Mouse (Mus musculus) midbrain, embryonic 13.5 days (tissue): Measurements from ENCODE around the gene Tex21. TPM values are rescaled to one million over a fixed set of nuclear protein-coding genes. Genes with fewer than 3 reads are reported as not detected.

ENCODE experiments used
- ATAC-seq: fragments of 200-750 bp; cut with Nextera tagmentation; 2 replicates; pipeline ENCODE4 v1.8.0; 2017; ENCODE audit warnings: mild to moderate bottlenecking, moderate TSS enrichment, moderate library complexity
- H3K27ac ChIP-seq: fragments of 300-500 bp; sonication (generic); 2 replicates; pipeline ENCODE4 v1.5.1; 2015; ENCODE audit warnings: inconsistent platforms, mild to moderate bottlenecking, moderate library complexity
- H3K27me3 ChIP-seq: fragments of 300-500 bp; sonication (generic); 2 replicates; pipeline ENCODE4 v1.6.1; 2015; ENCODE audit warnings: mild to moderate bottlenecking, inconsistent platforms
- H3K36me3 ChIP-seq: fragments of 300-500 bp; sonication (generic); 2 replicates; pipeline ENCODE4 v1.6.1; 2015; ENCODE audit warnings: mild to moderate bottlenecking, inconsistent platforms
- H3K4me1 ChIP-seq: fragments of 300-500 bp; sonication (generic); replicated peaks from 2 replicates; pipeline ENCODE4 v1.6.1; 2015; ENCODE audit warnings: inconsistent platforms
- H3K4me2 ChIP-seq: fragments of 300-500 bp; sonication (generic); replicated peaks from 2 replicates; pipeline ENCODE4 v1.6.1; 2015; ENCODE audit warnings: moderate library complexity, mild to moderate bottlenecking, inconsistent platforms
- H3K4me3 ChIP-seq: fragments of 300-500 bp; sonication (generic); replicated peaks from 2 replicates; pipeline ENCODE4 v1.5.1; 2015; ENCODE audit warnings: mild to moderate bottlenecking, inconsistent platforms
- H3K9ac ChIP-seq: fragments of 300-500 bp; sonication (generic); replicated peaks from 2 replicates; pipeline ENCODE4 v1.6.1; 2015; ENCODE audit warnings: mild to moderate bottlenecking, inconsistent platforms
- H3K9me3 ChIP-seq: fragments of 300-500 bp; sonication (generic); 2 replicates; pipeline ENCODE4 v1.6.1; 2016; ENCODE audit warnings: mild to moderate bottlenecking, inconsistent platforms
- WGBS: fragments of 180-500 bp; shearing (Covaris S2); methylation state at CpG from one replicate; pipeline ENCODE4 v1.1.7; 2015; 5-methylcytosine and 5-hydroxymethylcytosine counted together
- polyA plus RNA-seq: library from polyadenylated mRNA; unstranded; fragments of >200 nt; fragmentation: Nextera tagmentation; extraction: Ambion mirVana; gene quantifications from 2 replicates; pipeline ENCODE4 v1.2.1, GENCODE M21; 2015

Gene Tex21
- polyA plus RNA-seq, 1 experiment from 2014 or later = not detected

- peak overlapping the region; percentile 82 for H3K27ac ChIP-seq
- H3K4me3 ChIP-seq = peak overlapping the region; percentile 68
- ATAC-seq = peak; percentile 11; the same call in 1 of the 2 replicates
- no peaks in the 10 kb centered on the region for H3K36me3 ChIP-seq
- no peaks in the 10 kb centered on the region for H3K9me3 ChIP-seq
- peaks cover 17% of the 10 kb centered on the region for H3K4me1 ChIP-seq
- peak overlapping the region; percentile 94 for H3K4me2 ChIP-seq
- under 1% methylated on average over 11 of the region's 11 CpGs for WGBS
- no peaks in the 10 kb centered on the region for H3K27me3 ChIP-seq
- peak overlapping the region; percentile 74 for H3K9ac ChIP-seq
Measured at GRCm38 (mm10) chr12:76255499-76255875, 8.9 kb upstream of the Tex21 start.

- ATAC-seq = peak; percentile 100
- Histone ChIP-seq H3K27ac (peak within 1 kb of the TSS; percentile 82), H3K4me3 (peak within 1 kb of the TSS; percentile 68), H3K36me3 (no peaks in the 10 kb centered on the region), H3K4me1 (peaks cover 17% of the 10 kb centered on the region), H3K27me3 (no peaks in the 10 kb centered on the region), H3K9ac (peak within 1 kb of the TSS; percentile 74), H3K4me2 (peak within 1 kb of the TSS; percentile 94), H3K9me3 (no peaks in the 10 kb centered on the region)
- 2% methylated on average over 43 of the region's 43 CpGs for WGBS
Measured at GRCm38 (mm10) chr12:76254725-76255498, 8.4 kb upstream of the Tex21 start, which contains the start of gene Mthfd1. Gene Mthfd1, plus strand, starts transcription at chr12:76255298.

- WGBS = 78% methylated on average over 8 of the region's 8 CpGs
- Histone ChIP-seq H3K9ac (no peak overlapping the region), H3K4me2 (no peak overlapping the region), H3K4me1 (peaks cover 17% of the 10 kb centered on the region), H3K4me3 (no peak overlapping the region), H3K27me3 (no peaks in the 10 kb centered on the region), H3K36me3 (no peaks in the 10 kb centered on the region), H3K9me3 (no peaks in the 10 kb centered on the region), H3K27ac (no peak overlapping the region)
- ATAC-seq = no peak
Measured at GRCm38 (mm10) chr12:76253991-76254390, 7.4 kb upstream of the Tex21 start.

- Histone ChIP-seq H3K9me3 (no peaks in the 10 kb centered on the region), H3K4me3 (no peak overlapping the region), H3K27ac (no peak overlapping the region), H3K27me3 (no peaks in the 10 kb centered on the region), H3K4me2 (no peak overlapping the region), H3K36me3 (no peaks in the 10 kb centered on the region), H3K9ac (no peak overlapping the region), H3K4me1 (peaks cover 17% of the 10 kb centered on the region)
- no peak for ATAC-seq
- 79% methylated on average over 2 of the region's 2 CpGs for WGBS
Measured at GRCm38 (mm10) chr12:76253591-76253990, 7.0 kb upstream of the Tex21 start.

- Histone ChIP-seq H3K4me2 (no peak overlapping the region), H3K27ac (no peak overlapping the region), H3K36me3 (no peaks in the 10 kb centered on the region), H3K4me3 (no peak overlapping the region), H3K9me3 (no peaks in the 10 kb centered on the region), H3K27me3 (no peaks in the 10 kb centered on the region), H3K4me1 (peaks cover 17% of the 10 kb centered on the region), H3K9ac (no peak overlapping the region)
- ATAC-seq = no peak
- 69% methylated on average over 1 of the region's 1 CpGs for WGBS
Measured at GRCm38 (mm10) chr12:76253090-76253489, 6.5 kb upstream of the Tex21 start.

GRCm38 (mm10) chr12:76244981-76245380, 1.6 kb downstream of the Tex21 start:
- no peaks in the 10 kb centered on the region for H3K27me3 ChIP-seq
- no peak overlapping the region for H3K4me3 ChIP-seq
- H3K4me2 ChIP-seq = no peak overlapping the region
- no peak overlapping the region for H3K27ac ChIP-seq
- H3K4me1 ChIP-seq = no peaks in the 10 kb centered on the region
- H3K9ac ChIP-seq = no peak overlapping the region
- 95% methylated on average over 8 of the region's 8 CpGs for WGBS
- no peak for ATAC-seq
- no peaks in the 10 kb centered on the region for H3K36me3 ChIP-seq
- no peaks in the 10 kb centered on the region for H3K9me3 ChIP-seq

- Histone ChIP-seq H3K27ac (no peak overlapping the region), H3K27me3 (no peaks in the 10 kb centered on the region), H3K4me2 (no peak overlapping the region), H3K4me1 (no peaks in the 10 kb centered on the region), H3K9me3 (no peaks in the 10 kb centered on the region), H3K9ac (no peak overlapping the region), H3K4me3 (no peak overlapping the region), H3K36me3 (no peaks in the 10 kb centered on the region)
- no peak for ATAC-seq
- WGBS = 68% methylated on average over 5 of the region's 5 CpGs
Measured at GRCm38 (mm10) chr12:76241833-76242232, 4.7 kb downstream of the Tex21 start.

GRCm38 (mm10) chr12:76241084-76241483, 5.5 kb downstream of the Tex21 start:
- H3K9me3 ChIP-seq = no peaks in the 10 kb centered on the region
- H3K9ac ChIP-seq = no peak overlapping the region
- ATAC-seq = no peak
- 91% methylated on average over 3 of the region's 3 CpGs for WGBS
- H3K27me3 ChIP-seq = no peaks in the 10 kb centered on the region
- no peak overlapping the region for H3K4me2 ChIP-seq
- H3K4me3 ChIP-seq = no peak overlapping the region
- no peak overlapping the region for H3K27ac ChIP-seq
- H3K36me3 ChIP-seq = no peaks in the 10 kb centered on the region
- no peaks in the 10 kb centered on the region for H3K4me1 ChIP-seq

GRCm38 (mm10) chr12:76240670-76241069, 5.9 kb downstream of the Tex21 start:
- H3K27me3 ChIP-seq = no peaks in the 10 kb centered on the region
- H3K9ac ChIP-seq = no peak overlapping the region
- H3K4me3 ChIP-seq = no peak overlapping the region
- H3K4me1 ChIP-seq = no peaks in the 10 kb centered on the region
- WGBS = 95% methylated on average over 3 of the region's 3 CpGs
- H3K36me3 ChIP-seq = no peaks in the 10 kb centered on the region
- H3K9me3 ChIP-seq = no peaks in the 10 kb centered on the region
- no peak for ATAC-seq
- H3K27ac ChIP-seq = no peak overlapping the region
- no peak overlapping the region for H3K4me2 ChIP-seq

GRCm38 (mm10) chr12:76239839-76240571, 6.5 kb downstream of the Tex21 start:
- Histone ChIP-seq H3K27ac (no peak overlapping the region), H3K4me3 (no peak overlapping the region), H3K4me1 (no peaks in the 10 kb centered on the region), H3K9me3 (no peaks in the 10 kb centered on the region), H3K4me2 (no peak overlapping the region), H3K9ac (no peak overlapping the region), H3K36me3 (no peaks in the 10 kb centered on the region), H3K27me3 (no peaks in the 10 kb centered on the region)
- no peak for ATAC-seq
- WGBS = 85% methylated on average over 7 of the region's 7 CpGs

- Histone ChIP-seq H3K27me3 (no peaks in the 10 kb centered on the region), H3K27ac (no peak overlapping the region), H3K9me3 (no peaks in the 10 kb centered on the region), H3K4me3 (no peak overlapping the region), H3K4me2 (no peak overlapping the region), H3K36me3 (no peaks in the 10 kb centered on the region), H3K9ac (no peak overlapping the region), H3K4me1 (no peaks in the 10 kb centered on the region)
- 79% methylated on average over 10 of the region's 10 CpGs for WGBS
- ATAC-seq = no peak
Measured at GRCm38 (mm10) chr12:76239145-76239838, 7.3 kb downstream of the Tex21 start.

GRCm38 (mm10) chr12:76235253-76235652, 11.3 kb downstream of the Tex21 start:
- no peaks in the 10 kb centered on the region for H3K27me3 ChIP-seq
- no peak overlapping the region for H3K27ac ChIP-seq
- no peak for ATAC-seq
- H3K4me2 ChIP-seq = no peak overlapping the region
- no peak overlapping the region for H3K9ac ChIP-seq
- no peak overlapping the region for H3K4me3 ChIP-seq
- H3K36me3 ChIP-seq = no peaks in the 10 kb centered on the region
- WGBS = 91% methylated on average over 6 of the region's 6 CpGs
- no peaks in the 10 kb centered on the region for H3K4me1 ChIP-seq
- H3K9me3 ChIP-seq = no peaks in the 10 kb centered on the region
